Mouse (Mus musculus) forelimb bud, embryonic 11.5 days (tissue): ENCODE measurements around the gene Bco2.

Experiments used
- DNase-seq: peaks from one replicate; pipeline ENCODE4 v3.0.0-alpha.2; 2012; ENCODE audit warnings: low read depth, low spot score

Bco2 gene

DNA sequence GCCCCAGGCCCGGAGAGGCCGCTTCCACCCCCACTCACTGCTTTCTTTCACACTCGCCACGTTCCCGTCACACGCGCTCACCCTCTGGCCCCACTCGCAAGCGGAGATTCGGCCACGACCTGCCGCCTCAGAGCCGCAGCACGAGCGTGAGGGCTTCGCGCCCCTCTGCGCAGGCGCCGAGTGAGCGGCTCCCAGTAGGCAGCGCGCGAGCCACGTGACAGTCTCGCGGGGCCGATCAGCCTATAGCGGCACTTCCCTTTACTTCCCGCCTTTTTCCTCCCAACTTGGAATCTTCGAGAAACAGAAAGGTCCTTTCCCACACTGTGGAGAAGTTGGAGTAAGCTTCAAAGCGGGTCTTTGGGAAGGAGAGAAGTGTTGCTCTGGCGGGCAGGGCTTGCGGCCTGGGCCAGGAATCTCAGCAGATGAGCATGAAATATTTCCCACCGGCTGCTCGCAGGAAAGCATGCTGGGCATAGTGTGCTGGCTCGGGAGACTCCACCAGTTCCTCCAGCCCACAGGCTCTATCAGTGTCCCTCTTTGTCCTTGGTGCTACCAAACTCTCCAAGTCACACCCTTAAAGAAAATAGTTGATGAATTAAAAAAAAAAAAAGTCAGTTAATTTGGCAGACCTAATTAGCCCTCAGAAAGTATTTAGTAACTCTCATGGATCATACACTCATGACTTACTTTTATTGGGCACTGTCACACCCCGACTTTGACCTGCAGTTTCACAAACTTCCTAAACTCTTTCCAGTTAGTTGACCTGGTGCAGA is 6.3 kb upstream of the Bco2 start, which contains the start of gene Tex12:
TSS of gene Tex12 (minus strand) at position 181 of the 773 bp plus-strand sequence.
- no peak for DNase-seq

DNA sequence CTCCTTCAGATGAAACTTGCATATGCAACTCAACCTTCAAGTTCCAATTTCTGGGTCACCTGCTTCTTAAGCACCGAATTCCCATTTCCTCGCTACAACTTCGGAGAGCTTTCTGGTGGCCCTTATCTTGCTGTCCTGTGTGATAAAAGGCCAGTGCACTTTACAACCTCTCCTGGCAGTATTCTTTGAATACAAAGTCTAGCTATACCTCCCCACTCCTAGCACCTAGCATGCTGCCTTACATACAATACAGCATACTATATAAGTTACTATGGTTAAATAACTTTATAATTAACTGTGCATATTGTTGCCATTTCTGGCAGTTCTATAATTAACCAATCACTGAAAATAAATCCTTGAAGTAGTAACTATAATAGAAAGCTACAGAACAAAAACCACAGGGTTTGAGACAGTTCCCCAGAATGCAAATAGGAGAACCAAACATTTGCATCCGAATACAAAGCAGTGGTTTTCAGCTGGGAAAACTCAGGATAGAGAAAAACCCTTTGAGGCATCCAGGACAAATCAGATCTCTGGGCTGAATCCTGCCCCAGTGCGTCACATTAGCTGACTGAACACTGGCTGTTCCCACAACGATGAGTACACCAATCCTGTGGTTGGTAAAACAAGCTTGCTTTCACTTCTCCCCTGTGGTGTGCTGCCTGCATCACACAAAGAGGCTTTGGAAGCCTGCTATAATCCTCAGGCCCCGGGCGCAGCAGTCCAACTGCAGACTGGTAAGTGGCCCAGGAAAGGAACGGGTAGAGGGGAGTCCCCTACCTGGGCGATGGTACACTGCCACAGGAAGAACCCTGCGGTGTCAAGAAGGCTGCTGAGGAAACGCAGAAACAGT is 514 bp downstream of the Bco2 start, which contains the start of gene Il18:
TSS of gene Il18 (plus strand) at position 587 of the 853 bp plus-strand sequence.
- DNase-seq = peak; percentile 23

DNA sequence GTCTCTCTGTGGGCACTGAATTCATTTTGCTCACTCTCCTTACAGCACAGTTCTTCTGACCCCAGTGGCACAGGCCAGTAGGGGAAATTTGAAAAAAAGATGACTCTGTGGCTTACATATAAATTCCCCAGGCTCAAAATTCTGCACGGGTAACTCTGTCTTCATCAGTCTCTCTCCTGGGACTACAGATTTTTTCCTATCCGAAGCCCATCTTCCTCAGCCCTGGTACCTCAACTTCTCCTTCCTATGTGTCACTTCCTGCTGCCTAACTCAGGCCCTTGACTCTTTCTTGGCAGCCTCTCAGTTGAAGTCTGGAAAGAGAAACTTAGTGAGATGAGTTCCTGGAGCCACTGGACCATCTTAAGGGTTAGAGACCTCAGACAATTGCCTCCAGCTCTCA is 1.4 kb downstream of the Bco2 start:
- no peak for DNase-seq

DNA sequence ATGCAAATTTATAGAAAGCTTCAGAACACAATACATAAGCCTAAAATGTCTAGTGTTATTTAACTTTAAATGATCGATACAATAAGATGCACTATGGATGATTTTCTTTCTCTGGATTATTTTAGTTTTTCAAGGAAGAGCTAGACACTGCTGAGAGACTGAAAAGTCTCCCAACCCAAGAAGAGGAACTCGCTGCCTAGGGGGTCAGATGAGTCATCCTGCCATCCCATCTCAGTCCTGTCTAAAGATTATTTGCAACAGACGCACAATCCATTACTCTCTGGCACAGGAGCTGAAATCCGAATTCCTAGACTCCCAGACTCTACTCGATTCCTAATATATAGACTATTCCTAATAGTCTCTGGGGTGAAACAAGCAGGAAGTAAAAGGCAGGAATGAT is 2.8 kb downstream of the Bco2 start:
- no peak for DNase-seq

DNA sequence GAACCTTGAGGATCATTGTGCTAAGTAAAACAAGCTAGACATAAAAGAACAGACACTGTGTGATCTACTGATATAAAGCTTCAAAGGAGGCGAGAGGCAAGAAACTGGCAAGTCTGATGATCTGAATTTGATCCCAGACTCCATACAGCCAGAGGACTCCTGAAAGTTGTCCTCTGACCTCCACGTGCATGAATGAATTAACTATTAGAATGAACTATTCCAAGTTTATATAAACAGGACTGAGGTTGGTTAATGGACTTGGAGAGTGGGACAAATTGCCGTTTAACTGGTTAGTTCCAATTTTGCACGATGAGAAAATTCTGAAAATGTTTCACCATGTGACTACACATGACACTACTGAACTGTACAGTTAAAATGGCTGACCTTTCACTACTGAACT is 6.0 kb downstream of the Bco2 start:
- no peak for DNase-seq

DNA sequence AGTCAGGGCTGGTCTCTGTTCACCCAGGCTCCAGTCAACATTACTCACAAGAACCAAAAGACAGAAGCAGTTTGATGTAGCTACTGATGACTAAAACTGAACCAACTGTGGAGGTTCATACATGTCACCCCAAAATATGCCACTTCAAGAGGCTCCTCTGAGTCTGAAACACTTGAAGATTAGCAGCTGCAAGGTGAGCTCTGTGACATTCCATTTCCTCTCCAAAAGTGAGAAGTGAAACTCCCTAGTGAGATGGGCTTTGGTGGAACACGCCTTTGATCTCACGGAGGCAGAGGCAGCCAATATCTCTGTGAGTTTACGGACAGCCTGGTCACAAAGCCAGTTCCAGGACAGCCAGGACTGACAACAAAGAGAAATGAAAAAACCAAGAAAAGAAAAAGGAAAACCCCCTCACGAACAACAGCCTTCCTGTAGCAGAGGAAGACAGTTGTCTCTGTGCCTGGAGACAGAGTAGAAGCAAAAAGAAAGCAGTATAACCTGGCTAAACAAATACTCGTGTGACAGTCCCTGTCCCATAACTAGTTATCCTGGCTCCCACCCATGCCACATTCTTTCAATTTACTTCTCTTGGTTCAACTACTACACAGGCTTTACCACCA is 7.0 kb downstream of the Bco2 start:
- no peak for DNase-seq

DNA sequence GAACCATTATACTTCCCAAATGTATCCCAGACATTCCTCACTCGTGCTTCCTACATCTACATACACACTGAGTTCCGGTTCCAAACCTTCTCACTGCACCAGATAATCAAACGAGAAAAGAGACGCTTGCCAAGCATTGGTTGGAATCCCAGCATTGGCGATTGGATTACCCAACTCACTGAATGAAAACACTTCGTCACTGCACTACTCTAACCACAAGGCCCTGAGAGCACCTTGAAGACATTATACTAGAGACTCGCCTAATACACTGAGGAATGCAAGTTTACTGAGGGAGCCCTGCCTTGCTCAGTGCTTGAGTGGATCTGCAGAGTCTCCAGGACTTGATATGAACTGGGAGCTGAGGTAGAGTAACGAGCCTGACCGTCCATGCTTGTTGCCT is 12.6 kb downstream of the Bco2 start:
- no peak for DNase-seq

DNA sequence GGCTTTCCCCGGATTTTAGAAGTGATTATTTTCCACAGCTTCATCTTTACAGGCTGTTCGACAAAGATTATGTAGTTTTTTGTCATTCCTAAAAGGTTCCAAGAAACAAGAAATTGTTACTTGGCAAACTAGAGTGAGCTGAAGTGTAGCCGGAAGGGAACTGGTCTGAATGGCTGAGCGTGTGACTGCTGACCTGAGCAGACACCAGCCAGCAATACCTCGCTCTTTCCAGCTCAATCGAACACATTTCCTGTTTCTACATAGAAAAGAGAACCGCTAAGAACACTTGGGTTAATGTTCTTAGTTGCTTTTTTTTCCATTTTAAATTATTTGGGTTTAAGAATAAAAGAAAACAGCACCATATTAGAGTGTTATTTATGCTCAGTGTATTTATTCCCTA is 14.8 kb downstream of the Bco2 start:
- no peak for DNase-seq

DNA sequence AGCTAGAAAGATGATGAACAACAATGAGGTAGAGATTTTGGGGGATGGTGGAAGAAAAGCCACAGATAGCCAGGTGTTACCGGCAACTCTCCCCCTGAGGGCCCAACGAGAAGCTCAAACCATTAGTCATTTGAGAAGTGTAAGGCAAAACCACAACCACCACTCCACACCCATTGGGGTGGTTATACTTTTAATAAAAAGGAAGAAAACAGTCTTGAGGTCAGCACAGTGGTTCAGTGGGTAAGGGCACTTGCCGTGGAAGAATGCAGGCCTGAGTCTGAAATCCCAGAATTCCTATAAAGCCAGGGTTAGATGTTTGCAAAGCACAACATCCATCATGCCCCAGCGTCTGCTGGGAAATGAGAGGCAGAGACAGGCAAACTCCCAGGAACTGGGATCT is 17.7 kb downstream of the Bco2 start:
- no peak for DNase-seq

DNA sequence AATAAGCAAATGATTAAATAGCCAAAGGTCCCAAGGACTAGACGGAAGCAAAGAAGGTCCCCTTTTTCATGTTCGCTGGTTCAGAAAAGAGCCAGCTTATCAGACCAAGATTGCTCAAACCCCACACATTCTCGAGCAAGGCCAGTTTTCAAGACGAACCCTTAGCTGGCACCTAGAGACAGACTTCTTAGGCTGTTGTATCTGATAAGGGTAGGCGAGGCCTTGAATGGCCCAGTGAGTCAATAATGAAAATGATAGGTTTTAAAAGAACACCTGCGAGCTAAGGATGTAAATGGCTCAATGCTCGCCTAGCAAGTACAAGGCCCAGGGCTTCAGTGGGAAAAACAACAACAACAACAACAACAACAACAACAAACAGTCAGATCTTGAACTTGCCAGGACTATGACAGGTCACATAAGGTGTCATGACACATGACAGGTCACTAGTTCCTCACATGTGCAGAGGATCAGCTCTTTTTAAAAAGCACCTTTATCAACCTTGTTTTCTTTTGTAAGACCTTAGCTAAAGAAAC is 18.3 kb downstream of the Bco2 start:
- no peak for DNase-seq

DNA sequence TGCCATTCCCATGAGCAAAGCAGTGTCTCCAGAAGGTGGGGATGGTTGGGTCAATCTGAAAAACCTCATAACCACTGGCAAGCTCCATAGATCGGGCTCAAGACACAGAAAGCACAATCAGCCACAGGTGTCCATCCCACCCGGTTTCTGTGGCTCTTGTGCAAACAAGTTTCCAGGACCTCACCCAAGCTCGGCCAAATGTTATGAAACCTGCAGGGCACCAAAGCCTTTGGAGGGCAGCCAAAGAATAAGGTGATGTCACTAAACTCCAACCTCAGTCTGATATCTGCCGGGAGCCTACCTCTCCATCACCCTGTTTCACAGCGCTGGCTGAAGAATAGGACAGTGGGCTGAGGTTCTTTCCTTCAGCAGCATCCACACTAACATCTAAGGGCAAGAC is 19.1 kb downstream of the Bco2 start:
- DNase-seq = no peak

DNA sequence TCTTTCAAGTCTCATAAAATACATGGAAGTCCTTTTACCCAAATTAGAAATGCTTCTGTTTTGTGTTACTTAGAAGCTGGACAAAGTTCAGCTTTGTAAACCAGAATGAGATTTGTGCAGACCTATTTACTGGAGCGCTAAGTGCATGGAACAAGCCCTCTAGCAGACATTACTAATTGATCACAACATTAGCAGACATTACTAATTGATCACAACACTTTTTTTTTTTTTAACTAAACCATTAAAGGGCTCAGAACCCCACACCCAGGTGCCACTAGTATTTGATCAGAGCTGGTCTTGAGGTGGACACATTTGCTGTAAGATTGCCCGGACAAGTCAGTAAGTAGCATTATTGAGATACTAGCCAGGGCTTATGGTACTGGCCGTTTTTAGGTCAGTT is 21.2 kb downstream of the Bco2 start:
- no peak for DNase-seq

DNA sequence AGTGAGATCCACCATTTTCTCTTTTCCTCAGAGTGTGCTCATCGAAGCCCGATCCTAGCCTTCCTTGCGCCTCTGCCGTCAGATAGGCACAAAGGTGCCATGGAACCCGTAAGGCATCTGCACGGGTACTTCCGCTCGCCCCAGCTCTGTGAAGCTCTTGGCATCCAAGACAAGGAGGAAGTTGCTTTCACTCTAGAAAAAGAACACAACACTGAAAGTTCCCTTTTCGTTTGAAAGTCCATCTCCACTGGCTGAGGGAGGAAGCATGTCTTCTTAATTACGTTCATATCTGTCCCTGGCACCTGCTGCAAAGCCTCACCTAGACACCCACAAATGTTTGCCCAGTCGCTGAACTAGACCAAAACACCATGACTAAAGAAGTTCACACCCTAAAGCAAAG is 21.7 kb downstream of the Bco2 start:
- no peak for DNase-seq

DNA sequence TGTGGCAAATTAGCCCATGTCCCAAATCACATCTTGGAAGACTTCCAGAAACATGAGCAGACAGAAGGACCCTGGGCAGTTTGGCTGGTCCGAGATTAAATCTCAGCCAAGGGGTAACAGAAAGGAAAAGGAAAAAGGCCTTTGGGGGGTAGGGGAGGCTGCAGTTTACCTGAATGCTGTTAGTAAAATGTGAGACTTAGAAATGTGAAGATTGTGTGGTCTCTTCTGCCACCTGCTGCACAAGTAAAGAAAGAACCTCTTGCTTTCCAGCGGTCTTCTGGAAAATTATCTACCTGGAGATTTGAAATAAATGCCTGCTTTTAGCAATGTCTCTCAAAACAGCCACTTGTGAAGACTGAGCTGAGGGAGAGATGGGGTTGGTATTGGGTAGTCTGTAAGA is 24.1 kb downstream of the Bco2 start:
- no peak for DNase-seq

DNA sequence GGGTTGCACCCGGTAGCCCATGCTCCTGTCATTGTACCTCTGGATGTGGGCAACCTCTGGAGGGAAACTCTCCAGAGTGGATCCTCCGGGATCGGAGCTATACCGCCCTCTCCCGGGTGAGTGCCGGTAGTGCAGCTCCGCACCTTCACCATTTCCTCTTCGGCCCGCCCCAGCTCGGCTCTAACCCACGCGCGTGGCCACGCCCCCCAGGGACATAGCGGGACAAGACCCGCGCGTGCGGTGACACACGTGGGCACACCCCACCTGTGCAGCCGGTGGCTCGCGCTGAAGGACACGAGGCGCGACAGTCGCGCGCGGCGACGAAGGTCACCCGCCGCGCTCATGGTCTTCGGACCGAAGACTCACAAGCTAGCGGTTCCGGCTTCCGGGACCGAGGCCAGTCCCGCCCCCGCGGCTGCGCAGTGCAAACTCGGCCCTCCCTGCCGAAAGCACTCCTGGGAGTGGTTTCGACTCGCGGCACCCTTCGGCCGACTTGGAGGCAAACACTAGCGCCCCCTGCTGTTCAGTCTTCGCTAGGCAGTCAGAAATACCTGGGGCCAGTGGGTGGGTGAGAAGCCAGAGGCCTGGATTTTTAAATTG is 26.6 kb downstream of the Bco2 start, which contains the start of gene Pts:
TSS of gene Pts (minus strand) at position 432 of the 600 bp plus-strand sequence.
- DNase-seq = peak; percentile 98

DNA sequence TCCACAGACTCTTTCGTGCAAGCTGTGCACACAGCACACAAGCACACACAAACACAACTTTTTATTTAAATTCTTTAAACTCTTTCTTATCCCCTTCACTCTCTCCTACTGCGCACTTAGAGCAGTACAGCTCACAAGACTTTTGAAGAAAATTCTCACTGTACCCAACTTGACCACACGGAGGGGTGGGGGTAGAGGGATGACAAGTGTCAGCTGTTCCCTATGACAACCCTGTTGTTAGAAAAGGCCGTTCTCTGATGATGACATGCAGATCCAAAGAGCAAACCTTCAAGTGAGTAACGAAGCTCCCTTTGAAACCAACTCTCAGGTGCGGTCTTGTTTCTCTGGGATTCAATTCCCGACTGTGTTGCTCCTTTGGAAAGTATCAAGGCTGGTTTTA is 27.1 kb downstream of the Bco2 start:
- no peak for DNase-seq

DNA sequence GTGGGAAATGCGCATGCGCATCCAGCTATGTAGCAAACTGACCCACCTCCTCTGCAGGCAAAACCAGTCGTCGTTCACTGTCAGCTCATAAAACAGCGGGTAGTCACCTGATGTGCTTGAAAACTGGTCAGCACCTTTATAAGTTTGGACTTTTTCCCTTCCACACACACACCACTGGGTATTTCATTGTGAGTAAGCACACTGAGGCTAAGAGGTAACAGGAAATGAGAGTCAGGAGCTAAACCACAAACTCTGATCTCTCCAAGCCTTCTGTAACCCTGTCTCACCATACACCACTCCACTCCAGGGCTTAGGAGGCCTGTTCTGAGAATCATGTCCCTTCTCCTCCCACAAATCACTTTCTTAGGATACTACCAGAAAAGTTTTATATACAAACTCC is 29.4 kb downstream of the Bco2 start:
- no peak for DNase-seq

DNA sequence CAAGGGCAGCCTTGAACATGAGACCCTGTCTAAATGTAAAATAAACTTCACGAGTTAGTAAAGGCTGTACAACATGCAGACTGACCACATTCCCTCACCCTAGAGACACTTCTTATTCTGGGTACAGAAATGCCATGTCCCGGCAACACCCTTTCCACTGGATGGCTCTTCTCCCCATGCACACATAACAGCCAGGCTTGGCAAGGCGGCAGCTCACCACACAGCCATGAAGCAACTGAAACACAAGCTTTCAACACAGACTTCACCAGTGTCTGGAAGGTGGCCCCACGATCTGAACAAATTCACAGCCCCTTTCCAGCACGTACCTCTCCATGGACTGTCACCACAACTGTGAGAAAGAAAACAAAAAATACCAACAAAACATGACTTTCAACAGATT is 30.0 kb downstream of the Bco2 start:
- no peak for DNase-seq

DNA sequence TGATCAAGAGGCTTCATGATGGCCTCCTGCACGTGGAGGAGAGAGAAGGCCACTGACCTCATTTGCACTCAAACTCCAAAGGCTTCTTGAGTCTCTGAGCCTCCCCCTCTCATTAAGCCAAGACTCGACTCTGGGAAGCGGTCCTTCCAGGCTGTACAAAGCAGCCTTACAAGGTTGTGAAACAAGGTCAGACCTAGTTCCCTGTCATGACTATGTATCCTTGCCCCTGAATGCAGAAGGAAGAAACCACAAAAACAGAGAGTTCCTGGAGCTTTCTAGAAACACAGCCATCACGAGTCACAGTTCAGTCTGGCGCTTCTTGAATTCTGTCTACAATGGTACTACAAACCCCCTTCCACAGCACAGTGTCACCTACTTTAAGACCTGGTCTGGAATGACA is 32.4 kb downstream of the Bco2 start:
- no peak for DNase-seq

DNA sequence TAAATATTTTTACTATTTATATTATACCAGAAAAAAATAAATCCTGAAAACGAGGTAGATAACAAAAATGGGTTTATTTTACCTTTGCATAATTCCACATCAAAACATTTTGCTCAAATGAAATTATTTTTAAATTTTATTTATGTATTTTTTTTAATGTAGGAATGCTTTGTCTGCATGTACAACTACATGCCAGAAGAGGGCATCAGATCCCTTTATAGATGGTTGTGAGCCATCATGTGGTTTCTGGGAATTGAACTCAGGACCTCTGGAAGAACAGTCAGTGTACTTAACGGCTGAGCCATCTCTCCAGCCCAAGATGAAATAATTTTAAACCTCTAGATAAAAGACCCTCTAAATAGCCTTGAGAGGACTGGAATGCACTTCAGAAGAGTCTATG is 33.4 kb downstream of the Bco2 start:
- DNase-seq = no peak

DNA sequence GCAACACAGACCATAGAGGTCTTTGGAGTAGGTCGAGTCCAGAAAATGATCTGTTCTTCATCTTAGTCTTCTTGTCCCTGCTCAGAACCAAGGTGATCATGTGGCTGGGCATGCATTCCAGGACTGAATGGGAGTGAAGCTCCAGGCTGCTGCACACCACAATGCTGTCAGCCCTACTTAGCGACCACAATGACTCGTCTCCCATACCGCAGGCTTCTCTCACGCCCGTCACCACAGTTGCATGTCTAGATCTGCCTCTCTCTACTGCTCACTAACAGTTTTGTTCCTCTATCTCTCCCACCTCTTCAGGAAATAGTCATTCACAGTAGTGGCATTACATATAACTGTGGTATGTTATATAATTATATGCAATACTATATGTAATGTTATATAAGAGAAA is 34.2 kb downstream of the Bco2 start:
- no peak for DNase-seq

DNA sequence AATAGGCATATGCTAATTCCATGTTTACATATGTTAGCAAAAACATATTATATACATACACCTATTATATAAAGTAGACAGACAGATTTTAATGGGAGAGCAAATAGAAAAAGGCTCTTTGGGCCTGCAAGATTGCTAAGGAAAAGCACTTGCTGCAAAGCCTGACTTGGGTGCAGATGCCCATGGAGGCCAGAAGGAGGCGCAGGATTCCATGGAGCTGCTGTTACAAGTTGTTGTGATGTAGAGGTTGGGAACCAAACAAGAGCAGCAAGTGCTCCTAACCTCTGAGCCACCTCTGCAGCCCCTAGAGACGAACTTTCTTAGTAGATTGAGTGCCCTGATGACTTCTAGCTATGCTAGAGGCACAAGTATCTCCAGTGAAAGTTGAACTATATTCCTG is 36.2 kb downstream of the Bco2 start:
- DNase-seq = peak; percentile 24
